Mouse (Mus musculus) erythroblast, adult 5-6 weeks (primary cell): ENCODE data around the gene Ghrh. TPM values are rescaled to one million over a fixed set of nuclear protein-coding genes. Genes with fewer than 3 reads are reported as not detected.

Experiments used
- ATAC-seq: replicated peaks from 2 replicates; pipeline ENCODE4 v1.8.0; 2016; ENCODE audit warnings: moderate number of reproducible peaks, mild to moderate bottlenecking, moderate TSS enrichment, inconsistent platforms; ENCODE audit not compliant: poor library complexity, low FRiP score, severe bottlenecking
- total RNA-seq, 2 experiments: library from RNA; stranded (forward) in 1 of 2; stranded (reverse) in 1 of 2; fragments of 150-400 nt in 1 of 2; fragments of 200-764, 138-1000 nt in 1 of 2; gene quantifications; 2 replicates each; pipeline versions ENCODE4 v1.2.3 to v1.2.4; 2015 to 2017; ENCODE audit warnings: low replicate concordance in 2 of 2

Gene Ghrh
- total RNA-seq, 2 experiments from 2014 or later, result not detected

DNA sequence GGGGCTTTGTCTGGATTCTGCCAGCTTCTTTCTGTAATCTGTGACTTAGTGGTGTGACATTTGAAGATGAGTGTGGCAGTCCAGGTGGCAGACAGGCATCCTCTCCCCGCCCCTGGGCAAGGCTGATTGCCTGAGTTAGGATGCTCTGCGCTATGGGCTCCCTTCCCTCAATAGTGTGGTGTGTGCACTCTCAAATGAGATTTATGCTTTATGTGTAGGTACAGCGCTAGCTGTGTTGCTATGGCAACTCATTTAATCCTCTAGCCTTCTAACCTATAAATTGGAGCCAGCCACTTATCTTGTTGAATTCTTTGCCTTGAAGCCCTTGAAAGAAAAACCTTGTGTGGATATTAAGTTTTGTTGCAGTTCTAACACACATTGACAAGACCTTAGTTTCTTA, 33.6 kb downstream of the Ghrh start:
- no peak for ATAC-seq

DNA sequence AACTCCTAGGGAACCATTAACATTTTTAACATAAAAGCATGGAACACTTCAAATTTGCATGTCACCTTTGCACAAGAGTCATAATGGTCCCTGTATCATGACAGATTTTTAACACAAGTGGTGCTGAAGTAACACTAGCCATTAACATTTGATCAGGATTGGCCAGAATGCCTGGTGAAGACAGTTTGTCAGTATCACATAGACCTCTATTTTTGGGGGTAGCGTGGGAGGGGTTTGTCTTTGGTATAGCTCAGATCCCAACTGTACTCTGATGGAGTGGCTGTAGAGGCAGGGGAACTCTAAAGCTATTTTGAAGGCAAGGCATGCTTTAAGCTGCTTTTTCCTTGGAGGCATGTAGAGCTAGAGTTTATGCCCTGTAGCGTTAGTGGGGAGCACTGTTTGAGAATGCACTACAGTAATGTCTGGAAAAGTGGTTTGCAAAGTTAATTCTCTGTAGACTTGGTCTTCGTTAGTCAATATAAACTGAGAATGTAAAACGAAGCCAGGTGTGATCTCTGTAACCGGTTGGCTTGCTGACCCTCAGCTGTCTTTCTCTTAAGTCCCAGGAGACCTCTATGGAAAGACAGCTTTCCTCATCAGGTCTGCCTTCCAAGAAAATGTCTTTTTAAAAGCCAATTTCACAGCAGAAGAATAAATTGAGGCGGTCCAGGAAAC, 36.2 kb downstream of the Ghrh start:
- ATAC-seq, result no peak

DNA sequence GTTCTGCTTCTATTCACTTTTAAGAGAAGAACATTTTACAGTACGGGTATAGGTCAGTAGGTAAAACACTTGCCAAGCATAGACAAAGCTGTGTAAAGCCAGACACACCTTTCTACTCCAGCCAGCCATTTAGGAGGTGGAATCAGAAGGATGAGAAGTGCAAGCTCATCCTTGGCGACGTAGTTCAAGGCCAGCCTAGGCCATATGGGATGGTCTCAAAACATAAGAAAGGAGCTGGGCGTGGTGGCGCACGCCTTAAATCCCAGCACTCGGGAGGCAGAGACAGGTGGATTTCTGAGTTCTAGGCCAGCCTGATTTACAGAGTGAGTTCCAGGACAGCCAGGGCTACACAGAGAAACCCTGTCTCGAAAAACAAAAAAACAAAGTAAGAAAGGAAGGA, 37.7 kb downstream of the Ghrh start:
- ATAC-seq, result no peak

DNA sequence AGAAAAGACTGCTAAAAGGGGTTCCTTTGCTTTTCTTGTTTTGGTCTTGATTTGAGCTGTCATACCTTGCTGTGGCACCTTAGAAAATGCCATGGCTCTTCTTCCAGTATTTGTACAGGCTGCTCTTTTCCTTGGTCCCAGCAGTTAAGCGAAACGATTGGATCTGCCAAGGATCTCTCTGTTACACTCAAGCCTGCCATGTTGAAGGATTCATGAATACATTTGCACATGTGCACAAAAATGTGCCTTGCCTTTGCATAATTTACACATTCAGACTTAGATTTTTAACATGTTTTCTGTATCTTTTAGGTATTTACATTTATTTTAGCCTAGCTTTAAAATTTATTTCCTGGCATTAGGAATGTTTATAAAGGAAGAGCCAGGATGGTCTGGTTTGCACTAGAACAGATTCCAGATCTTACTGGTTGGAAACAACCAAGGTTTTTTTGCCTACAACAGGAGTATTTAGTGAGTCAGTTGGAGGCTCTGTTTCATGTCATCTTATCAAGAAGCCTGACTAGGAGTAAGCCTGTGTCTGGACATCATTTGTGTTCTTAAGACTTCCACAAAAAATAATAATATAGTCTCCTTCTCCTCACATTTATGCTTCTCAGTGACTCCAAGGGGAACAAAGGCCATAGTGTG, 38.9 kb downstream of the Ghrh start:
- ATAC-seq, result no peak

DNA sequence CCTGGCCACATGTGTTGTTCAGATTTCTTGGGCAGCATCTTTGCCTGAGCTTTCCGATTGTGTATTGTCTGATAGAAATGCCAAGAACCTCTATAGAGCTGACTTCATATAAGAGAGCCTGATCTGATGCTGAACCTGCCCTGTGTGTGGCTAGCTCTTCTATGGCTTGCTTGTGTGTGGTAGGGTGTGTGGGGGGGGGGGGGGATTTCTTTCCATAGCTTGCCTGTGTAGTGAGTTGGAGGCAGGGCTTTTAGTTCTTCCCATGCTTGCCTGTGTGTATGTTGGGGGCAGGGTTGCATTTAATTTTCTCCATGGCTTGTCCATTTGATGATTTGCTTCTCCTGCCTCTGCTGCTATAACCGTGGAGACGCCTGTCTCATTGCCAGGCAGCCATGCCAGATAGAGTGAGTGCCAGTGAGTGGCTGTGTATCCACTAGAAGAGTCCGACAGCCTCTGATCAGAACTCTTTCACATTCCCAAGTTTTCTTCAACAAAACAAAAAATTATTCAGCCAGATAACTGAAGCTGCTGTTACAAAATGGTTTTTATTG, 39.5 kb downstream of the Ghrh start:
- ATAC-seq, result no peak

DNA sequence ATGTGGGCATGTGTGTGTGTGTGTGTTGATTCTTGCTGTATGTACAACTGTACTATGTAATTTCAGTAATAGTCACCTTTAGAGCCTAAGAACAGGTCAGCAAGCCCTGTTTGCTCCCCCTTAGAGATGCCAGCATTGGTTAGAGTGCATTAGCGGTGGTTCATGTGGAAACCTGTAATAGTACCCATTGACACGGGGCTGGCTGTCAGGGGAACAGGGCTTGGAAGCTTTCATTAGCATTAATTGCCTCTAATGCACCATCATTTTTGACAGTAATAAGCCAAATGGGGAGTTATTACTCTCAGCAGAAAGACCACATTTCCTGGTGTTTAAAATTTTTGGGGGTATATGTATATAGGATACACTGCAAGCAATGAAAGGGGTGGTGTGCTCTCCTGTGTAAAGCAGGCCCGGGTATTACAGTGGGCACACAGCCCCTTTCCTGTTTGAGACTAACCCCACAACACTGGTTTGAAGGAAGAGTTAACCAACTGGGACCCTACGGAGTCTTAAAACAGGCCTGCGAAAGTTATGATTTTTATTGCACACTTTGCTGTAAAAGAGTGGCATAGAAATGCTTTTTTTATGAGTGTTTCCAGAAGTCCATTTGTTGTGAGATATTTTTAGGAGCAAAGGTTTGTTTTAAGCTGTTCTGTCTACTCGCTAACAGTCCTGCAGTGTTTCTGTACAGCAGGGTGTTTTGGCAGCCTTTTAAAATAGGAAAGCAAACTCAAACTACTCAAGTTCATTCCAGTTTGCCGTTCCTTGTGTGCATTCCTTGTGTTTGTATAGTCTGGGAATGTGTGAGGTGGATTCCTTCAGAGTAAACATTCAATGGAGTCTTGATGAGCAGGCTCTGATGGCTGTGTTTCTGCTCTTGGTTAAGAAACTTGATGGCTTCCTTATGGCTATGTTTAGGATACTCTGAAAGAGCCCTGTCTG, 40.9 kb downstream of the Ghrh start:
- ATAC-seq, result no peak

DNA sequence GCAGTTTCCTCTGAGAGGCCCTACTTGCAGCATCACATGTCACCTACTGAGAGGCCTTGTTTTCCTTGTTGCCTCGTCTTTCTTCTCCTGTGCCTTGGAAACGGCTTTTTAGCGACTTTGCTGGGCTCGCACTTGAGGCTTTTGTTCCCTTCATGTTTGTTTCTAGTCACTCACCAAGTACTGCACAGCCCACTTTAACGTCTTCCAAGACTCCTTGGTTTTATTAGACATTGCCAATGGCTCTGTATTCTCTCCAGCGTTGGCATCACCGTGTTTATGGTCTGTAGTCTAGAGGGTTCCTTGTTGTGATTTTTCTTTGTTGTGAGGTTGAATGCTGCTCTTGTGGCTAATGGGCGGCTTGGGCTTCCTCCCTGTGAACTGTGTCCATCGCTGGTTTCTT, 44.2 kb downstream of the Ghrh start:
- no peak for ATAC-seq

DNA sequence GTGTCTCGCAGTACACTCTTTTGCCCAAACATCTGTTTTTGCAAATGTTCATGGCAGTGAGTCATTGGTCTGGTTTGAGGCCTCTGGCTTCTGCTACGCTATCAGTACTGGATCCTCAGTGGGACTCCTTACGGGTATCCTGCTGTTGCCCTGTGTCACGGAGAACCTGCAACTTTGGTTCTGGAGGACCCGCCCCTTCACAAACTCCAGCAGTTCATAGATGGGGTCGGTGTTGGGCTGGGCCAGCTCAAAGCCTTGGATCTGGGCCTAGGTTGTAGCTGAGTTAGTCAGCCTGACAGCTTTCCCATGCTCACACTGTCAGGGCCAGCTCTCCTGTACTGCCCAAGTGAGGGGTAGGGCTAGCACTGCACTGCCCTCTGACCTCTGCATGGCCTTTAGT, 47.3 kb downstream of the Ghrh start:
- no peak for ATAC-seq

DNA sequence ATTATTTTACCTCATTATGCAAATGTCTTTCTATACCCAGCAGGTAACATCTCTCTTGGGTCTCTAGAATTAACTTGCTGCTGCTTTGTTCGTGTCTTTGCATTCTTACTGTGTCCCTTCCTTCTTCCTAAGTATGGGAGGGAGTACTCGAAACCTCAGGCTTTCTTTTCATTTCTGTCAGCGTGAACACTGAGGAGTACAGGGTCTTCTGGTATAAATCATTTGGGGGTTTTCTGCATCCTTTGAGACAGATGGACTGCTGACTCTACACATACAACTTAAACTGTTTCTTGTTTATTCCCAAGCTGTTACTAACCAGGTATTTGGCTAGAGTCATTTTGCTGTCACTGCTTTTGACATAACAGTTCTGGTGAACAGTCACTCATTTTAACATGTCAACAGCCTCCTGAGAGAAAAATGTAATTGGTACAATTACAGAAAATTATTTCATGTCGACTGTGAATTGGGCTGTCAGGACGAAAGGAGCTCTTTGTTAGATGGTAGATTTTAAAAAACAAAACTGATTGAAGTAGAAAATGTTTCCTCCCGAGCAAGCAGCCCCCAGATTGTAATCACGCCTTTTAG, 51.1 kb downstream of the Ghrh start:
- ATAC-seq, result no peak

DNA sequence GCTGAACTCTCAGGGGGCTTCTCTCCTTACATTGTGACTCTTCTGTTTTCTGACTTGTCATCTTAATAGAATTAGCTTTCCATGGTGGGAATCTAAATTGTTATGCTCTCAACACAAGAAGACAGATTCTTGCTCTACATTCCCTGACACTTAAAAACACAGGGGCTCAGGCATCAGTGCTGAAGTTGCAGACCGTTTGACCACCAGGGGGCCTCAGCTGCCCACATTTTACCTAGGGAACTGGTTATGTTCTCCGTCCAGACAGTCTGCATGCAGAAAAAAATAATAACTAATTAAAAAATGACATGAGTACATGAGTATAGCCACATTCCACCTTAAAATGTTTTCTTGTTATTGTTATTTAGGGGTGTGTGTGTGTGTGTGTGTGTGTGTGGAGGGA, 55.2 kb downstream of the Ghrh start:
- ATAC-seq, result 0 out of 2 replicates have a peak, but pooled peaks have one; percentile 57

DNA sequence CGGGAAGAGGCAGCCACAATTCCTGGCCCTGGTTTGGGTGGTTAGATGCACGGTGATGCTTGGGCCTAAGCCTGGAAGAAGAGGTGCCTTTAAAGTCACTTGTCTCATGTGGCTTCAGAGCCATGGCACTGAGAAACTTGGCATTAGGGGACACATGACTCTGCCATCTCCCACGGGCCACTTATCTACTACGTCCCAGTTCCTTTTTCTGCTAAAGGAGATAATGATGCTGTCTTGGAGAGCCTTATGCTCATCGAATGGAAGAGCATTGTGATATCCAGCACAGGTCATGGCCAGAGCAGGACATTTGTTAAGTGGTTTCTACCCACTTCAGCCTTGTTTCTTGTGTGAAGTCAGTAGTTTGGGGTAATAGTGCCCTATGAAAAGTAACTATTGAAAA, 58.3 kb downstream of the Ghrh start:
- peak; percentile 38; the same call in 1 of the 2 replicates for ATAC-seq

DNA sequence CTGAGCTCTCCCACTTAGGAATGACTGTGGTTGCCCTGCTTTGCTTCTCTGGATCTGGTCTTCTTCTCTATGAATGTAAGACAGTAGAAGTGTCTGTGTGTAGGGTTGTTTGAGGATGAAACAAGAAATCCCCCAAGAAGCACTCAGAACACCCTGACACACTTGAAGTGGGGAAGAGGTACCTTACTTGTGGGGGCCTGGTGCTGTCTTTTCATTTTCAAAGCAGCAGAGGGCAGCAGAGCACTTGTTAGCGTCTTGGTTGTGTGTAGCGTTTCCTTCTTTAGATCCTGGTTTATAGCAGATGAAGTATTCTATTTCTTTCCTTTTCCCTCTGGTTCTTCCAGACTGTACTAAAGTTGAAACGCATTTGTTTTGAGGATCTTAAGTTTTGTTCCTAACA, 59.8 kb downstream of the Ghrh start:
- peak; percentile 76 for ATAC-seq

DNA sequence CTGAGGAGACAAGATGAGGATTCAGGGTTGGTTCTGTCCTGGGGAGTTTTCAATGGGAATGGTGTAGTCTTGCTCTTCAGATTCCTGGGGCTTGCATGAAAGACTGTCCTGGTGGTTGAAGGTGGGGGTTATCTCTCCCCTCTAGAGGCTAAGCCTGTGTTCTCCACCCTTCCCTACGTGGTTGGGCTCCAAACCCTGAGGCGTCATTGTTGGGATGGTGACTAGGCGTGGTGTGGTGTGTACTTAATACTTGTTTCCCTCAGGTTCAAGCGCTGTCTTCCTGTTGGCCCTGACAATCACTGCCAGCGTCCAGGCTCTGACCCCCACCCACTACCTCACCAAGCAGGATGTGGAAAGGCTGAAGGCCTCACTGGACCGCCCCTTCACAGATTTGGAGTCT, 64.0 kb downstream of the Ghrh start:
- no peak for ATAC-seq

Other genes with a start within 250 kb of the Ghrh start
- 69.9 and 105 TPM in 2 replicates for gene Samhd1, start 212.2 kb downstream of the Ghrh start, total RNA-seq (2015; ENCODE audit: low replicate concordance)
- gene Samhd1, start 212.2 kb downstream of the Ghrh start, total RNA-seq (2017; ENCODE audit: low replicate concordance), result 81.6 and 89.4 TPM in 2 replicates
- 31.5 and 34.9 TPM in 2 replicates for gene Rbl1, start 143.0 kb downstream of the Ghrh start, total RNA-seq (2015; ENCODE audit: low replicate concordance)
- gene Rbl1, start 143.0 kb downstream of the Ghrh start, total RNA-seq (2017; ENCODE audit: low replicate concordance), result 40.8 and 48.4 TPM in 2 replicates
- gene Rpn2, start 68.5 kb downstream of the Ghrh start, total RNA-seq (2015; ENCODE audit: low replicate concordance), result 55.4 and 67.8 TPM in 2 replicates
- 51.6 and 53.3 TPM in 2 replicates for gene Rpn2, start 68.5 kb downstream of the Ghrh start, total RNA-seq (2017; ENCODE audit: low replicate concordance)
- gene Mroh8, start 68.0 kb downstream of the Ghrh start, total RNA-seq (2015; ENCODE audit: low replicate concordance), result not detected in 2 replicates
- not detected in 2 replicates for gene Mroh8, start 68.0 kb downstream of the Ghrh start, total RNA-seq (2017; ENCODE audit: low replicate concordance)
- gene Manbal, start 20.1 kb upstream of the Ghrh start, total RNA-seq (2015; ENCODE audit: low replicate concordance), result 7.1 and 11.0 TPM in 2 replicates
- 1.4 and 3.2 TPM in 2 replicates for gene Manbal, start 20.1 kb upstream of the Ghrh start, total RNA-seq (2017; ENCODE audit: low replicate concordance)
- gene Src, start 70.9 kb upstream of the Ghrh start, total RNA-seq (2015; ENCODE audit: low replicate concordance), result not detected in 2 replicates
- 0.09 and 2.1 TPM in 2 replicates for gene Src, start 70.9 kb upstream of the Ghrh start, total RNA-seq (2017; ENCODE audit: low replicate concordance)
- not detected in 2 replicates for gene Nnat, start 212.6 kb upstream of the Ghrh start, total RNA-seq (2015; ENCODE audit: low replicate concordance)
- not detected in 2 replicates for gene Nnat, start 212.6 kb upstream of the Ghrh start, total RNA-seq (2017; ENCODE audit: low replicate concordance)
- gene Blcap, start 223.8 kb upstream of the Ghrh start, total RNA-seq (2015; ENCODE audit: low replicate concordance), result 6.9 and 11.5 TPM in 2 replicates
- 3.0 and 3.5 TPM in 2 replicates for gene Blcap, start 223.8 kb upstream of the Ghrh start, total RNA-seq (2017; ENCODE audit: low replicate concordance)